Mouse (Mus musculus): Measurements from ENCODE around the gene Rab3il1.

- TF ChIP-seq CTCF (IDR thresholded peaks at IDR 0.05; ENCODE audit: control insufficient read depth, insufficient read depth, insufficient read length) (no peak), USF1 (IDR thresholded peaks at IDR 0.05; ENCODE audit: low read depth) (no peak), FOSL1 (IDR thresholded peaks at IDR 0.05; ENCODE audit: insufficient read depth, low read length, poor library complexity, severe bottlenecking) (no peak), MAX (IDR thresholded peaks at IDR 0.05) (no peak), MYOD1 (IDR thresholded peaks at IDR 0.05; ENCODE audit: control insufficient read depth, insufficient read length, low read depth) (no peak)
These were observed 51.2 kb downstream of the Rab3il1 start for GRCm38 (mm10) chr19:10052698-10053097.

Measured in C2C12 (cell line).